Mouse (Mus musculus) spleen, adult 12 weeks (tissue): Measurements from ENCODE around the gene Hacd2.

Source experiments
- DNase-seq: peaks from one replicate; pipeline ENCODE4 v3.0.0; 2022; ENCODE audit warnings: low spot score

The Hacd2 gene

DNA sequence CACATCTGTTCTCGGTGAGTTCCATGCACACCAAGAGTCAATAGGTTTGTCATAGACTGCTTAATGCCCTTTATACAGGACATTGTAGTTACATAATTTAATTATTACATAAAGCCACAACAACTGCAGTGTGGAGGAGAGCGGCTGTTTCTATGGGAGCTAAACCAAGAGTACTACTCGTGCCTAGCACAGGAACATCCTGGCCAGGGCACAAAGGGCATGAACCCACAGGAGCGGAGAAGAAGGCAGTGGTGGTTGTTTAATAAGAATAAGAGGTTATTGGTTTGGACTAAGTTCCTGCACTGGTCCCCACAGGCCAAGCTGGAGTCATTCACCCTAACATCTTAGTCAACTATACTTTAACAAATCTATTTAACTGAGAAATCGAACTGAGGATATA, 16.0 kb upstream of the Hacd2 start:
- DNase-seq: no peak

DNA sequence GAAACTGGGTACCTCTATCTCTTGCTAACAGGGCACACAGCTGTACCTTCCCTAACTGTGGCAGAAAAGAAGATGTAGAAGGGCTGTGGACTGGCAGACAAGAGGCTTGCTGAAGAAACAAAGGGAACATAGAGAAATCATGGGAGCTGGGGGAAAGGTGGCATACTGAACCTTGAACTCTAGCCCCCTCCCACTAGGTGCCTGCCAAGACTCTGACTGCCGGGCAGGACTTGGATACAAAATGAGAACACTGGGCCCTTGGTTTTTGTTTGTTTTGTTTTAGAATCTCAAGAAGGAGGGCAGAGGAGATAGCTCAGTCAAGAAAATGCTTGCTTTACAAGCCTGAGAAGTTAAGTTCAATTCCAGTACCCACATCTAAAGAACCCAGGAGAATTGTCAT, 14.9 kb upstream of the Hacd2 start:
- DNase-seq: no peak

- no peak for DNase-seq
Measured at GRCm38 (mm10) chr16:35008447-35008846, 13.8 kb upstream of the Hacd2 start.

DNA sequence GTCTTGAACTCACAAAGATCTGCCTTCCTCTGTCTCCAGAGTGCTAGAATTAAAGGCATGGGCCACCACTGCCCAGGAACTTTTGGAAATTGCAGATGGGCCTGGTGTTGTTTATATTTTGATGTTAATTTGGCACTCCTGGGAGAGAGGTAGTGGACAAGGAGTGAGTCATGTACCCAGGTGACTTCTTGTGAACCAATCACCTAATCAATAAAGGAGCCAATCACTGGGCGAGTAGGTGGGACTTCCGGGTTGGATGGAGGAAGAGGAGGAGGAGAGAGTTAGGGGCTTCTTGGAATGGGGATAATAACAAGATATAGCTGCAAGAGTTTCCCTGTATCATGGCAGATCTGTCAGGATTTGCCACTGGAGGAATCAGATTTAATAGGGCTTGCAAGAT, 8.7 kb upstream of the Hacd2 start:
- no peak for DNase-seq

DNA sequence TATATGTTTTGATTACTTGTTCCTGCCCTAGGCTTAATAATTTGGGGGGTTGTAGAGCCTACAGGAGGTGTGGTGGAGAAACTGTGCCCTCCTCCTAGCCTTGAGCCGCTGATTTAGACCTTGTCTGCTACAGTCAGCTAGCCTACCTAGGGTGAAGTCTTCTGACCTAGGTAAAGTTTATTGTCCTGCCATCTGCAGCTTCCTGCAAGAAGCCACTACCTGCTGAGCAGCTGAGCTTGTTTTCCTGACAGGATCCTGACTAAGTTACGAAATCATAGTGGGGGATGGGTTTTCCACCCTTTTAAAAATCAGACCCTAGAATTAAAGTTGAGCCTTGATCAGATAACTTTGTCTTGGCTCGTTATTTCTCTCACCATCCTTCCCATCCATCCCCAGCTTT, 5.7 kb upstream of the Hacd2 start:
- no peak for DNase-seq

- no peak for DNase-seq
Measured at GRCm38 (mm10) chr16:35018470-35018974, 3.7 kb upstream of the Hacd2 start.

DNA sequence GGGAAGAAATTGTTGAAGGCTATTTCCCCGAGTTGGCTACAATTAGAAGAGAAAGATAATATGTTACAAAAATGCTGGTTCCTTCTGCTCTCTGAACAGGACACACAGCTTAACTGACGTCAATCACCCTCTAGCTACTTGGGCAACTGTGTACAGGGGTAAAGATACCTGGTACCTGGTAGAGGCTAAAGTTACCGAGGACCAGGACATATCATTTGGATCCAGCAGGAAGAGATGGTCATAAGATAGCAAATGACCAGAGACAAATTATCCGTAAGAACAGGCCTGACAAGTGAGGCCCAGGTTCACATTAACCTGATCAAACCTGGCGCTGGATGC, 356 bp upstream of the Hacd2 start:
- DNase-seq: no peak

GRCm38 (mm10) chr16:35023138-35023735, 1.0 kb downstream of the Hacd2 start:
- DNase-seq: no peak

- no peak for DNase-seq
Measured at GRCm38 (mm10) chr16:35024300-35024699, 2.1 kb downstream of the Hacd2 start.

DNA sequence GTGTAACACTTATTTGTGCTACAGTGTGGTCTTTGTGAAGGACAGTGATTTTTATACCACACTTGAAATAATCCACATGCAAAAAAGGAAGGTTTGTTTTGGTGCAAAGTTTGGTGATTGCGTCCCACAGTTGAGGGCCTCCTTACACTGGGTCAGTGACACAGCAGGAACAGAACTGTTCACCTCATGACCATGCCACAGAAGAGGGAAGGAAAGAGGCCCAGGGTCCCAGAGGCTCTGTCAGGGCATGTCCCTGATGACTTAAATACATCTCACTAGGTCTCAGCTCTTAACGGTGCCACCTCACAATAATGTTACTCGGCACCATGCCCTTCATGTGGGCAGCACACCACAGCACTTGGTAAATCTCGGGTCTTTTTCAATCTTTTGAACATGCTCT, 3.1 kb downstream of the Hacd2 start:
- no peak for DNase-seq

- no peak for DNase-seq
Measured at GRCm38 (mm10) chr16:35033241-35033640, 11.0 kb downstream of the Hacd2 start.

DNA sequence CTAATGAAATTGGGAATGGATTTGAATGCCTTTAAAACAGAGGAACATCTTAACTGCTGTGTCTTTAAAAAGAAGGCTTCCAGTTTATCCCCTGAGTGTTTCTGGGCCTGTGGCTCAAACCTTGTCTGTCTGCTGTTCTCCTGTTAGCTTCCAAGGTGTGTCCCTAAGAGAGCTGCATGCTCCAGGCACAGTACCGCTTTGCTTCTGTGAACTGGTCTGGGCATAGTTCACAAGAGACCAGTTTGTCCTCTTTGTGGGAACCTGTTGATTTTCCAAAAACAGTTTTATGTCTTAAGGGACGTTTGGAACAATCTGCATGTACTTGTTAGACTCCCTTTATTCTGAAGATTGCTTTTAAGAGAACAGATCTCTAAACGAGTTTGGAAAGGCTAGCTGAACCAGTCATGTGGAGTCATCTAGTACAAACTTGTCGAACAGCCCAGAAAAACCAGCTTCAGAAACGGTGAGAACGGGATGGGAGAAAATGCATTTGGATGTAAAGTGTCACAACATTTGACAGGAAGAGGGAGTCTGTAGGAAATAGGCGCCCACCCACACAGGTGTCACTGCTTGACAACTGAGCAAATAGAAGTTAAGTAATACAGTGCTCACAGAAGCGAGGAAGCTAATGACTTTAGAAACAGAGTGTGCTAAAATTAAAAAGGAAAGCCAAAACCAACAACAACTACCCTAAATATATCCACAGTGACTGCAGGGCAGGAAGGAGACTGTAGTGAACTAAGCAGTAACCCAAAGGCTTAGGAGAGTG, 11.8 kb downstream of the Hacd2 start:
- no peak for DNase-seq

GRCm38 (mm10) chr16:35034971-35035370, 12.7 kb downstream of the Hacd2 start:
- no peak for DNase-seq

GRCm38 (mm10) chr16:35036754-35037153, 14.5 kb downstream of the Hacd2 start:
- no peak for DNase-seq

DNA sequence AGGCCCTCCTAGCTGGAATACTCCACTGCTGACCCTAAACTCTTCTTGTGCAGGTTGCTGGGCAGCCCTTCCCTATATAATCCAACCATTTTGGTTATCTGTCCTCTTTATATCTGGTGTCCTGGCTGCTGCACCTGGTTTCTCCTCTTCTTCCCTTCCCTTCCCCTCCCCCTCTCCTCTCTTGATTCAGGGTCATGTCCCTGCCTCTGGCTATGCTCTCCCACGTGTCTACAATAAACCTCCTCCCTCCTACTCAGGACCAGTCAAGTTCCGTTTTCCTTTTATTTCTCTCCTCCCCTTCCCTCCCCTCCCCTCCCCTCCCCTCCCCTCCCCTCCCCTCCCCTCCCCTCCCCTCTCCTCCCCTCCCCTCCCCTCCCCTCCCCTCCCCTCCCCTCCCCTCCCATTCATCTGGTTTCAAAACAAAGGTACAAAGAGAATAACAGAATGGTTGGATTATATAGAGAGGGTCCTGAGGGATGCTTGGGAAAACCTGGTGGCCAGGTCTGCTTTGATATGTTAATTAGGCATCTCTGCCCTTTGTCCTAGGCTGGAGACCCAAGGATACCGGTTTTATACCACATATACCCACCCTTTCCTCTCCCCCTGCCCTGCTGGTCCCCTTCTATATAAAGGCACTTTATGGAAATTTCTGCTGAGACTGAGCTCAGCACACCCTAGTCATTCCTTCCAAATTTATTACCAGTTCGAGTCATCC, 16.3 kb downstream of the Hacd2 start:
- DNase-seq: no peak

DNA sequence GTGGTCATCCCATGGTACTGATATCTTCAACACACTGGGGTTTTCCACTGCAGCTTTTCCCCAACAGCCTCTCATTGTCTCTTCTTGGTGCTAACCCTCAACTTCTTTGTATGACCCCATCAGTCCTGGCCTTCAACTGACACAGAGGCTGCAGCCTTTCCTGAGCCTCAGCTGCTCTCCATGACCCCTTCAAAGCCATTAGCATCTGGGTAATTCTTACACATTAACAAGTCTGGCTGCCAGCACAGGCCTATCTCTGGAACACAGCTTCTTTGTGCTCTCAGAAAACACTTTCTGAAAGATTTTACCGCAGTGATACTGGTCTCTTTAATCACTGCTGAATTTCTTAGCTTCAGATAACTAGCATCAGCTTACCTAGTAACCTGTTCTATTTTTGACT, 17.9 kb downstream of the Hacd2 start:
- no peak for DNase-seq

GRCm38 (mm10) chr16:35041001-35041400, 18.8 kb downstream of the Hacd2 start:
- DNase-seq: no peak

DNA sequence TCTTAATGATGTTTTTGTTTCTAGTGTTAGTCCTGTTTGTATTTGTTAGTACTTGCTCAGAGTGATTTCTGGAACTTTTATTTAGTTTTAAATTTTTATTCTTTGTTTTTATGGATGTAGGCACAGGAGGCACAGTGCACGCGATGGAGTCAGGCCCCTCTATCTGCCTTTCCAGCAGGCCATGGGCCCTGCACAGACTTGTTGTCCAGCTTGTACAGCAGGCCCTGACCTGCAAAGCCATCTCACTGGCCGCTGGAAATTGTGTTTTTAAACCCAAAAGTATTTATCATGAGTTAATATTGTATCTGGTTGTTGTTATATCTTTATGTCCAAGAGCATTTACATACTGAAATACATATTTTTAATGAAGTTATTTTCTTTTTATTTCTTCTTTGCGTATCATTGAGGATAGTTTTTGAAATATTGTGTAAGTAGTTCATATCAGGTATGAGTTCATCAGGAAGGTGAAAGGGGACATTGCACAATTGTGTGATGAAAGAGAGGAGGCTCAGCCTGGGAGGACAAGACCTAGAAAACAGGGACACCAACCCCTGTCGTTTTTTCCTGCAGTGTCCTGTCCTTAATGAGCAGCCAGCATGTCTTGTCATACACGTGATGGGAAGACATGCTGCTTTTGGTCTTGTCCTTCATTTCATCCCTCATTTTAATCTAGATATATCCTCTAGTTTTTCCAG, 24.0 kb downstream of the Hacd2 start:
- DNase-seq: no peak

DNA sequence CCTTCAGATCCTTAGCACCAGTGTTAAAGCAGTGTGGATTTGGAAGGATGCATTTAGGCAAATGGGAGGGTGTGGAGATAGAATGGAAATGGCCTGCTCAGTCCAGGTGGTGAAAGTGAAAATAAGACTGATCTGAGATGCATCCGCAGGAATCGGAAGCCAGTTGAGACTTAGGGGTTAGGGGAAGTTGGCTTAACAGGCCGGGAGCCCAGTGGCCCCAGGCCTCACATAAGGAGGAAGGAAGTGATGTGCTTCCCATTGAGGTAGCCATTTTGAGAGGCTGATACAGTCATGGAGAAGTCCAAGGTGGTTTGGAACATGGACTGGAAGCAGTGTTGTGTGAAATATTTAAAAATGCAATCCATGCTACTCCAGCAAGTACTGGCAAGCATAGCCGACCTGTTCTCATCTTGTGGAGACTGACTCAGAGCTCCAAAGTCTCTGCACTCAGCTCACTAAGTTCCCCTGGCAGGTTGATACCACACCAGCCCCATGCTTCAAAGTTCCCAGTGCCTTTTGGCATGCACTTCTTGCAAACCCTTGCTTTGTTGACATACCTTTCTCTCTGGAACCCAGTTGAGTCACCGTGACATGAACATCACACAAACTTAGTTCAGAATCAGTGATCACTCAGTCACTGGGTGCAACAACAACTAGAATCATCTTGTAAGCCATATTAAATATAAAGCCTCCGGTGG, 25.2 kb downstream of the Hacd2 start:
- no peak for DNase-seq

- no peak for DNase-seq
Measured at GRCm38 (mm10) chr16:35051066-35051465, 28.8 kb downstream of the Hacd2 start.

GRCm38 (mm10) chr16:35052191-35052590, 30.0 kb downstream of the Hacd2 start:
- no peak for DNase-seq
